Mouse (Mus musculus): ENCODE measurements at regions not wholly inside any gene's neighbourhood (a gene's known extent, or its start where the extent isn't known, plus 50 kb on each side); places are given as distances from the start of the nearest gene placed in this dataset.

GRCm38 (mm10) chr8:48951412-48951811, 107.7 kb upstream of the Tenm3 start:
- Histone ChIP-seq H3K4me2 (replicated peaks) (no peak overlapping the region), H3K27me3 (replicated peaks) (no peaks in the 10 kb centered on the region), H3K27ac (no peak overlapping the region), H3K4me3 (no peak overlapping the region), H3K36me3 (no peaks in the 10 kb centered on the region), H3K9me3 (no peaks in the 10 kb centered on the region), H3K9ac (no peak overlapping the region), H3K4me1 (no peaks in the 10 kb centered on the region)
- ATAC-seq (ENCODE audit: low FRiP score, low read depth), result no peak
- WGBS, result 80% methylated on average over 10 of the region's 10 CpGs

GRCm38 (mm10) chr8:48944177-48944576, 100.4 kb upstream of the Tenm3 start:
- ATAC-seq (ENCODE audit: low FRiP score, low read depth), result no peak
- H3K9ac ChIP-seq, result no peak overlapping the region
- H3K9me3 ChIP-seq, result no peaks in the 10 kb centered on the region
- 0 out of 2 replicates have a peak, but pooled peaks cover 7% of the 10 kb centered on the region for H3K4me1 ChIP-seq
- no peak overlapping the region for H3K4me3 ChIP-seq
- 9% methylated on average over 1 of the region's 1 CpGs for WGBS
- no peaks in the 10 kb centered on the region for H3K36me3 ChIP-seq
- no peaks in the 10 kb centered on the region for H3K27me3 ChIP-seq (replicated peaks)
- H3K27ac ChIP-seq, result no peak overlapping the region
- H3K4me2 ChIP-seq (replicated peaks), result no peak overlapping the region

- Histone ChIP-seq H3K36me3 (no peaks in the 10 kb centered on the region), H3K9me3 (no peaks in the 10 kb centered on the region), H3K4me1 (no peaks in the 10 kb centered on the region), H3K27ac (no peak overlapping the region), H3K4me3 (no peak overlapping the region), H3K9ac (no peak overlapping the region), H3K4me2 (replicated peaks) (no peak overlapping the region), H3K27me3 (replicated peaks) (no peaks in the 10 kb centered on the region)
- WGBS, result 95% methylated on average over 3 of the region's 3 CpGs
- ATAC-seq (ENCODE audit: low FRiP score, low read depth), result no peak
Measured at GRCm38 (mm10) chr8:48937144-48937543, 93.4 kb upstream of the Tenm3 start.

GRCm38 (mm10) chr8:48927135-48927534, 83.4 kb upstream of the Tenm3 start:
- no peaks in the 10 kb centered on the region for H3K4me1 ChIP-seq
- no peaks in the 10 kb centered on the region for H3K27me3 ChIP-seq (replicated peaks)
- H3K4me2 ChIP-seq (replicated peaks), result no peak overlapping the region
- WGBS, result 57% methylated on average over 11 of the region's 11 CpGs
- H3K4me3 ChIP-seq, result no peak overlapping the region
- ATAC-seq (ENCODE audit: low FRiP score, low read depth), result no peak
- H3K9ac ChIP-seq, result no peak overlapping the region
- no peaks in the 10 kb centered on the region for H3K36me3 ChIP-seq
- no peak overlapping the region for H3K27ac ChIP-seq
- H3K9me3 ChIP-seq, result no peaks in the 10 kb centered on the region

- Histone ChIP-seq H3K4me2 (replicated peaks) (no peak overlapping the region), H3K4me1 (no peaks in the 10 kb centered on the region), H3K9ac (no peak overlapping the region), H3K27me3 (replicated peaks) (no peaks in the 10 kb centered on the region), H3K4me3 (no peak overlapping the region), H3K36me3 (no peaks in the 10 kb centered on the region), H3K27ac (no peak overlapping the region), H3K9me3 (no peaks in the 10 kb centered on the region)
- 63% methylated on average over 3 of the region's 3 CpGs for WGBS
- no peak for ATAC-seq (ENCODE audit: low FRiP score, low read depth)
Measured at GRCm38 (mm10) chr8:48915275-48915674, 71.5 kb upstream of the Tenm3 start.

- H3K27me3 ChIP-seq (replicated peaks), result no peaks in the 10 kb centered on the region
- no peaks in the 10 kb centered on the region for H3K9me3 ChIP-seq
- no peak for ATAC-seq (ENCODE audit: low FRiP score, low read depth)
- H3K9ac ChIP-seq, result no peak overlapping the region
- no peak overlapping the region for H3K4me3 ChIP-seq
- WGBS, result 92% methylated on average over 4 of the region's 4 CpGs
- no peaks in the 10 kb centered on the region for H3K36me3 ChIP-seq
- no peak overlapping the region for H3K27ac ChIP-seq
- no peak overlapping the region for H3K4me2 ChIP-seq (replicated peaks)
- no peaks in the 10 kb centered on the region for H3K4me1 ChIP-seq
Measured at GRCm38 (mm10) chr8:48912842-48913241, 69.1 kb upstream of the Tenm3 start.

- Histone ChIP-seq H3K4me1 (no peaks in the 10 kb centered on the region), H3K4me2 (replicated peaks) (no peak overlapping the region), H3K4me3 (no peak overlapping the region), H3K27ac (no peak overlapping the region), H3K9ac (no peak overlapping the region), H3K27me3 (replicated peaks) (no peaks in the 10 kb centered on the region), H3K9me3 (no peaks in the 10 kb centered on the region), H3K36me3 (no peaks in the 10 kb centered on the region)
- ATAC-seq (ENCODE audit: low FRiP score, low read depth), result no peak
- 96% methylated on average over 6 of the region's 6 CpGs for WGBS
Measured at GRCm38 (mm10) chr8:48901668-48902406, 58.1 kb upstream of the Tenm3 start.

GRCm38 (mm10) chr8:48896687-48897086, 52.9 kb upstream of the Tenm3 start:
- no peak overlapping the region for H3K27ac ChIP-seq
- no peak overlapping the region for H3K4me3 ChIP-seq
- H3K27me3 ChIP-seq (replicated peaks), result no peaks in the 10 kb centered on the region
- no peaks in the 10 kb centered on the region for H3K9me3 ChIP-seq
- no peak for ATAC-seq (ENCODE audit: low FRiP score, low read depth)
- WGBS, result 79% methylated on average over 2 of the region's 2 CpGs
- no peak overlapping the region for H3K9ac ChIP-seq
- H3K36me3 ChIP-seq, result no peaks in the 10 kb centered on the region
- no peaks in the 10 kb centered on the region for H3K4me1 ChIP-seq
- no peak overlapping the region for H3K4me2 ChIP-seq (replicated peaks)

- Histone ChIP-seq H3K9ac (no peak overlapping the region), H3K27me3 (replicated peaks) (no peaks in the 10 kb centered on the region), H3K36me3 (no peaks in the 10 kb centered on the region), H3K4me1 (no peaks in the 10 kb centered on the region), H3K4me2 (replicated peaks) (no peak overlapping the region), H3K4me3 (no peak overlapping the region), H3K27ac (no peak overlapping the region), H3K9me3 (no peaks in the 10 kb centered on the region)
- ATAC-seq (ENCODE audit: low FRiP score, low read depth), result no peak
- 51% methylated on average over 7 of the region's 7 CpGs for WGBS
Measured at GRCm38 (mm10) chr8:48896251-48896650, 52.5 kb upstream of the Tenm3 start.

GRCm38 (mm10) chr8:48895586-48895985, 51.8 kb upstream of the Tenm3 start:
- no peak overlapping the region for H3K4me3 ChIP-seq
- ATAC-seq (ENCODE audit: low FRiP score, low read depth), result no peak
- no peak overlapping the region for H3K9ac ChIP-seq
- no peak overlapping the region for H3K4me2 ChIP-seq (replicated peaks)
- 63% methylated on average over 8 of the region's 8 CpGs for WGBS
- no peaks in the 10 kb centered on the region for H3K9me3 ChIP-seq
- H3K27ac ChIP-seq, result no peak overlapping the region
- no peaks in the 10 kb centered on the region for H3K4me1 ChIP-seq
- no peaks in the 10 kb centered on the region for H3K36me3 ChIP-seq
- no peaks in the 10 kb centered on the region for H3K27me3 ChIP-seq (replicated peaks)

Measured in neural tube, embryonic 12.5 days (tissue).